Mouse (Mus musculus) layer of hippocampus, postnatal 10 days (tissue): ENCODE data around the gene Inhbc. TPM values are rescaled to one million over a fixed set of nuclear protein-coding genes. Genes with fewer than 3 reads are reported as not detected.

Experiments used
- DNase-seq, 2 experiments: peaks; one replicate each; pipeline ENCODE4 v3.0.0; 2021; ENCODE audit warnings: low spot score in 2 of 2
- long read RNA-seq: library from polyadenylated mRNA; stranded (forward); transcript quantifications from one replicate; pipeline ENCODE4 v2.0.0, GENCODE M21; 2023
- total RNA-seq, 2 experiments: library from RNA; stranded (reverse); gene quantifications; 2 replicates each; pipeline ENCODE4 v1.2.3; 2021

The Inhbc gene
- not detected for total RNA-seq
- long read RNA-seq: 0 reads

DNA sequence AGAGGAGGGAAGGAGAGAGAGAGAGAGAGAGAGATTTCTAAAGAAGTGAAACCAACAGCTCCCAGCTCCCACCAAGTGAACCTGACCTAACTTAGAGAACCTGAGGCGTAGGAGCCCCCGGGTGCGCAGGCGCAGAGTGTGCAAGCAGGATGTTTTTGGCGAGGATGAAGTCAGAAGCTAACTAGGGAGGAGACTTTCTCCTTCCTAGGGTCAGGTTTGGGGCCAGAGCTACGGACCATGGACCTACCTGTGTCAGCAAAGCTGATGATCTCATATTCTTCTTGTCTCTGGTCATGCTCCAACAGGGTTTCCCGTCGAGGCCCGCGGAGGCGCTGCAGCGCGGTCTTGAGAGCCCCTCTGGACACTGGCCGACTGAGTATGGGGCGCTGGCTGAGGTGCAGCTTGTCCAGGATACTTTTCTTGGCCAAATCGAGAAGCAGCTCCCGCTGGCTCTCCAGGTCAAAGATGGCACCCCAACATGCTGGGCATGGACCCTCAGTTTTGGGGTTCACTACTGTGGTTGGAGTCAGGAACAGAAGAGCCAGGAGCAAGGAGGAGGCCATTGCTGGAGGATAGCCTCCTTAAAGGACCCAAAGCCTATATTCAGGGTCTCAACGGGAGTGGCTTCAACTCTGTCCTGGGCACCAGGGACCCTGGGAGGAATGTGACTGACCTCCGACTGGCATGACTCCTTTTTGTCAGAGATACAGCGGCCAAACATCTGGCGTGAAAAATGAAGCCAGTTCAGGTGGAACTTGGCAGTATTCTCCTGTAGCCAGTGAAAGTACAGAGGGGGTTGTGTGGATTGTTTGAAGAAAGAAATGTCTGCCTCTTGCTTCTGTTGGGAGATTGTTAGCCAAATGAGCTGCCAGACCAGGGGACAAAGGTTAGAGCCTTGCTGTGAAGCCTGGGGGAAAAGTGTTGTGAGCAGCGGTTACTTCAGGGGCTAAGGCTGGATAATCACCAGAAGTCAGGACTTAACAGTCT lies at the start of gene Inhbc:
TSS of gene Inhbc (minus strand) at position 598 of the 987 bp plus-strand sequence.
- no peak for DNase-seq

DNA sequence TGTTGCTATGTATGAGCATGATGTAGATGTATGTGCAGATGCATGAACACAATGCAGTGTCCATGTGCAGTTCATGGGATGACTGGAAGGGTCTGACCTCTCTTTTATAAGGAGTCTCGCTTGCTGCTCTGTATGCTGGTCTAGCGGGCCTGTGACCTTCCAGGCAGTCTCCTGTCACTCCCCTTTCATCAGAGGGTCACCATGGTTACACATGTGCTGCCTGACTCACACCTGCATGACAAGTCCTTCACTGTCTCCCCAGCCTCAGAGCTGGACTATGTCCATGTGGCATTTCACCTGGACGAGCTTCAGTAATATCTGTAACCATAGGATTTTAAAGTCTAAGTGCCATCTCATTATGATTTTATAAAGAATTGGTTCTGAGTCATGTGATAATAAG lies 43.9 kb upstream of the Inhbc start:
- no peak for DNase-seq

DNA sequence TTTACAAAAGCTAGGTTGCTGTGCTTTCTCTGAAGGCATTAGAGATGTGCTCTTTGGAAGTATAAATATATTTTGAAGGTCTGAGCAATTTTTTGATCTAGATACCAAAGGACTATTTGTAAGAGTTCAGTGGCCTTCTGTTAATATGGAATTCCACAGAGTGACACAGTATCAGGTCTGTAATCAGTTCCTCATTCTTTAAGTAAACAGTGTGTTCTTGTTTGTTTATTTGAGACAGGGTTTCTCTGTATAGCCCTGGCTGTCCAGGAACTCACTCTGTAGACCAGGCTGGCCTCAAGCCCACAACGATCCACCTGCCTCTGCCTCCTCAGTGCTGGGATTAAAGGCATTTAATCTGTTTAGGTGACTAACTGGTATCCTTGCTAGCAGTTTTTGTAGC lies 43.4 kb upstream of the Inhbc start:
- DNase-seq: no peak

DNA sequence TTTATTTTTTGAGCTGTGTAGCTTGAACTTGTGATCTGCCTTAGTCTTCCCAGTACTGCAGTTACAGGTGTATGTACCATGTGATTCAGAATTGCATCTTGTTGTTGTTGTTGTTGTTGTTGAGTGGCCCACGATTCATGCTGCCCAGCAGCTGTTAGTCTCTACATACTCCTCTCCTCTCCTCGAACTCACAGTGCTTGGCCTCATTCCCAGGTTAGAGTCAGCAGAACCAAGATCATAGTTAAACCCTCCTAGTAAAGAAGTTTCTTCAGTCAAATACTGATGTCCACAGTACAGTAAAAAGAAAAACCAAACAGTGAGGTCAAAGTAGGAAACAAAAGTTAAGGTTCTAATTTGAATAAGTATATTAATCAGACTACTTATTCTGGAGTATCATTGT lies 42.5 kb upstream of the Inhbc start:
- DNase-seq: no peak

DNA sequence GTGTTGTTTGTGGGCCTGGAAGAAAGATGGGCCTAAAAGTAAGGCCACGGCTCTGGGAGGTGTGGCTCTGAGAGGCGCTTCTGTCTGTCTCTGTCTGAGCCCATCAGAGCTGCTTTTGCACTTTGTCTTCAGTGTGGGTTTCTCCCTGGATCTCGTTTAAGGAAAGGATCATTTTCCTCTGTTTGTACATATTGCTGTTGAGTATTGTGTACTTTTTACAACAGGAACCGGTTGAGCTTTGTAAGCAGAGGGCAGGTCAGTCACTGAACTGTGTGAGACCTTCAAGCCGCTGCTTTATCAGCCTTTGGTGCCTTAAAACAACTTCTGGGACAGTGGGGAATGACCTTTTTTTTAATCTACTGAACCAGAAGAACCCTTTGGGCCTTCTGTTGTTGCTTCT lies 41.9 kb upstream of the Inhbc start:
- no peak for DNase-seq

DNA sequence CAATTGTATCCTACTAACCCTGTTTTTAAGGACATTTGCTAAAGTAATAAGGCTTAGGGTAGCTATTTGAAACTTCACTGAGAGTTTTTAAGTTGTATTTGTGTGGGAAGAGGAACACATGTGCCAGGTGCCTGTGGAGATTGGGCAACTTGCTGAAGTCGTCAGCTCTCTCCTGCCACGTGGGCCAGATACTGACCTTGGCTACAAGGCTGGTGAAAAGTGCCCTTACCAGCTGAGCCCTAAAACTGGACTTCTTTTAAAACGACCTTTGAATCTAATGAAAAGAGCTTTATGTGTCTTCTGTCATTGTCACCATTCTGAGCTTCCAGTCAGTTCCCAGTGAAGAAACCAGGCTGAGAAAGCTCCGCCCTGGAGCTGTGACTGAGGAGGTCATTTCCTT lies 37.2 kb upstream of the Inhbc start:
- no peak for DNase-seq

DNA sequence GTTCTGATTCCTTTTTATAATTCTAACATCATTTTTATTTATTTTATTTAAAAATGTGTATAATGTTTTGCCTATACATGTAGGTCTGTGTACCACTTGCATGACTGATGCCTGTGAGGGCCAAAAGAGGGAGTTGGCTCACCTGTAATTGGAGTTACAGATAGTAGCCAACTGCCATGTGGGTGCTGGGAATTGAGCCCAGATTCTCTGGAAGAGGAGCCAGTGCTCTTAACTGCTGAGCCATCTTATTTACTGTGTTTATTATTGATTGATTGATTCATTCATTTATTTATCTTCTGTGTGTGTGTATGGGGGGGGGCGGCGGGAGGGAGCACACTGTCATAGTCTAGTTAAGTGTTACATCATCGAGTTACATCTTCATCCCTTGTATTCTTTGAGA lies 34.5 kb upstream of the Inhbc start:
- DNase-seq: no peak

DNA sequence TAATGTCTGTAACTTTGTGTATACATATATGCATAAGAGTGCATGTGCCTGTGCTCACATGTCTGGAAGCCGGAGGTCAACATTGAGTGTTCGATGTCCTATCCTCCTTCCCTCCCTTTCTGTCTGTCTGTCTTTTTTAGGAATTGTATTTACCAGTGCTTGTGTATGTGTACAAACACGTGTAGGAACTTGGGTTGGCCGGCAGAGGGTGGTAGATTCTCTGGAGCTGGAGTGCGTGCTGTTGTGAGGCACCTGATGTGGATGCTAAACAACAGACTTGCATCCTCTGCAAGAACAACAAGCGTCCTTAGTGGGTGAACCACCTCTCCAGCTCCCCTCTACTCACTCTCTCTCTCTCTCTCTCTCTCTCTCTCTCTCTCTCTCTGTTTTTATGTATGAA lies 21.5 kb upstream of the Inhbc start:
- no peak for DNase-seq

DNA sequence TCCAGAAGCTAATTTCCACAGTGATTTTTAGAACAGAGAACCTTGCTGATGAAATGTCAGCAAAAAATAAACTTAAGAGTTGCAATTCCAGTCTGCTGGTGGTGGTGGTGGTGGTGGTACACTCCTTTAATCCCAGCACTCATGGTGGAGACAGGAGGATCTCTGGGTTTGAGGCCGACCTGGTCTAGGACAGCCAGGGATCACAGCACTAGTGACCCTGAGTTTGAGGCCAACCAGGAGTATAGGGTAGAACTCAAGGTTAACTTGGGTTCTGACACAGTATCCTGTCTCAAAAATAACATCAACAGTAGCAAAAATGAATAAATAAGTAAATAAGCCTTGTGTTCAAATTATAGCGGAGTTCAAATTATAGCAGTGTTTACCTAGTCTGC lies 11.5 kb upstream of the Inhbc start:
- DNase-seq: no peak

DNA sequence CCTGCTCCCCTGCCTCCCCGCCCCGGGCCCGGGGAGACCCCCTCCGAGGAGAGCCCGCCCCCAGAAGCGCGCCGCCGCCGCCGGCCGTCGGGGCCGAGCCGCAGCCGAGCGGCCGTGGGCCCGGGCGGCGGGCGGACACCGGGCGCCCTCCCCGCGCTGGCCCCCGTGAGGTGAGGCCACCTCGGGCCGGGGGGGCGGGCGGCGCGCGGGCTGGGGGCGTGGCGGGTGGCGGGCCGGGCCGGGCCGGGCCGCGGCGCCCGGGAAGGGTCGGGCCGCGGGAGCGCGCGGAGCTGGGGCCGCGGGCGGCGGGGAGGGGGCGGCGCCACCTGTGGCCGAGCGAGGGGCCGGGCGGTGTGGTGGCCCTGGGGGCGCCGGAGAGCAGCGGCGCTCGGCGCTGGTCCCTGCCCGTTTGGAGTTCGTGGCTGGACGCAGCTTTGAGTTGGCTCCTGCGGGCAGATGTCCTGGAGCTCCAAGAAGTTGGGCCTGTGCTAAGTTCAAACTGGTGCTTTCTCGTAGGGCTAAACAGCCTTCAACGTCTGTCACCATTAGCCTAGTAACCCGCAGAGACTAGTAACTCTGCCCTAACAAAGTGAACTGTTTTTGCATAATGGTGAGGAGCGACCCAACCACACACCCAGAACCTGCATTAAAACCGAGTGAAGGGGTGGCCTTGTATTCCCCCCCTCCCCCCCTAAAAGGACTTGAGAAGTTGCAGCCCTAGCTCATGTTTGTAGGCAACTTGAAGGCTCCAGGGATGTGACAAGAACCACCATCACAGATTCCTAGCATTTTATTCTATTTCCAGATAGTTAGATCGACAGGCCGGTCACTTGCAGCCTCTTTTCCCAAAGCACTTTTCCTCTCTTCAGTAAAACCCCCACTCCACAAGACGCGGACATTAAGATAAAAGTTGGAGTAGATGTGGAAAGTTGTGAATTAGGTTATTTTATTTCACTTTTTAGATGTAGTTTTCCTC lies 10.8 kb upstream of the Inhbc start:
- DNase-seq: peak; percentile 47 to 71

DNA sequence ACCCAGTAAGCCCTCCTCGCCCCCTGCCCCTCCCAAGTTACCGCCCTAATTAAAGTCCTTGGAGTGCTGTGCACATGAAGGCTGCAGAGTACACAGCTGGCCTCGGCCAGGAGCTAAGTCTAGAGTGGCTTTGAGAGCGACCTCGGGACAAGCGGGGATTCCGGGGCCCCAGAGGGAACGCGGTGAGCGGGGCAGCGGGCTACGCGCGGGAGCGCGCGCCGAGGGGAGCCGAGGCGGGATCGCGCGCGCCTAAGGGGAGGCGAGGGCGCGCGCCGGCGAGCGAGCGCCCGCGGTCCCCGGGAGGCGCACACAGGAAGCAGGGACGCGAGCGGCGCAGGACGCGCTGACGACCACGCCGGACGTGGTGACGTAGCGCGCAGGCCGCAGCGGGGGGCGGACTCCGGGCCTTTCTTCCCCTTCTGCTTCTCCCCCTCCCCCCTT lies 10.0 kb upstream of the Inhbc start, which contains the start of gene R3hdm2:
TSS of gene R3hdm2 (plus strand) at position 77 of the 441 bp plus-strand sequence.
- peak; percentile 88 to 93 for DNase-seq

DNA sequence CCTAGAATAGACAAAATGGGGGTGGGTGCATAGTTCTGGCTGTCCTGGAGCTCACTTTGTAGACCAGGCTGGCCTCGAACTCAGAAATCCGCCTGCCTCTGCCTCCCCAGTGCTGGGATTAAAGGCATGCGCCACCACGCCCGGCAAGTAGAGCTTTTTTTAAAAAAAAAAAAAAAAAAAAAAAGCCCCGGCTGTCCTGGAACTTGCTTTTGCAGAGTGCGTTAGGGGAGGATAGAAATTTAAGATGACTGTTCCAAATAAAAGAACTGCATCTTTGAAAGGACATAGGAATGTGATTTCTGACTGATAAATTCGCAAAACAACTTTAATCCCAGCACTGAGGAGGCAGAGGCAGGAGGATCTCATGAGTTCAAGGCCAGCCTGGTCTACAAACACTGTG lies 9.4 kb upstream of the Inhbc start:
- no peak for DNase-seq

DNA sequence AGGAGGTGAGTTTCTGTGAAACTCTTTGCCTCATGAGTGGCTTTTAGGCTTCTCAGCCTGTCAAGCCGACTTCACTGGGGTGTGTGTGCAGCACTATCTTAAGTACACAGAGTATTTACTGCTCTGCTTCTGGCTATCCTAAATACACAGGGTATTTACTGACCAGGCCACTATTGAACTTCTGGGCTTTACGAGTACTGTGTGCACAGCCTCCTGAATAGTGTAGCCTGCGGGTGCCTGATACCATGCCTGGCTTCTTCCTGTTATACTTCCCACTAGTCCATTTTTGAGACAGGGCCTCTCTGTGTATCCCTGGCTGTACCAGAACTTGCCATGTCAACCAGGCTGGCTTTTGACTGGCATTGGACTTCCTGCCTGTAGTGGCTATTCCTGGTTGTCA lies 7.5 kb upstream of the Inhbc start:
- DNase-seq: no peak

DNA sequence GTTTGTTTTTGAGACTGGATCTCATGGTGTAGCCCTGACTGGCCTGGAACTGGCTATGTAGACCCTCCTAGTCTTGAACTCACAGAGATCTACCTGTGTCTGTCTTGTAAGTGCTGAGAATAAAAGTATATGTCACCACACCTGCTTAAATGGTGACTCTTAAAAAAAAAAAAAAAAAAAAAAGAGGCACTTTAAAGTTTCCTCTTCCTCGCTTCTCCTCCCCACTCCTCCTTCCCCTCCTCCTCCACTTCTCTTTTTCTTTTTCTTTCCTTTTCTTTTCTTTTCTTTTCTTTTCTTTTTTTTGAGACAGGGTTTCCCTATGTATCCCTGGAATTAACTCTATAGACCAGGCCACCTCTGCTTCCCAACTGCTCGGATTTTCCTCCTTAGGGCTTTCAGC lies 792 bp upstream of the Inhbc start:
- DNase-seq: no peak

DNA sequence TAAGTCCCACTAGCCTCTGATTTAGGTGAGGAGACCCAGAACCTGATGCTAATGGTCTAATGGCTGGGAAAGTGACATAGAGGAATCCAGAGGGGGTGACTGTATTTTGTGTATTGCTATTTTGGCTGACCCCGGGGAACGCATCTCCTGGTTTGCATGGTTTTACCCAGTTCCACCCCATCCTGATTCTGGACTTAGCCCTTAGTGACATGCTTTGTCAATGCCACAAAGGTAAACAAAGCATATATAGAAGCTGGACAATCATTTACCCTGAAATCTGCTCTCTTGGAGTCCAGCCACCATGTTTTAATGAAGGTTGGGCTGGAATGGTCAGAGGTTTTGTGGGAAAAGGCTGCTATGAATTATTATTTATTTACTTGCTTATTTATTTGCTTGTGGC lies 2.0 kb downstream of the Inhbc start:
- DNase-seq: no peak

DNA sequence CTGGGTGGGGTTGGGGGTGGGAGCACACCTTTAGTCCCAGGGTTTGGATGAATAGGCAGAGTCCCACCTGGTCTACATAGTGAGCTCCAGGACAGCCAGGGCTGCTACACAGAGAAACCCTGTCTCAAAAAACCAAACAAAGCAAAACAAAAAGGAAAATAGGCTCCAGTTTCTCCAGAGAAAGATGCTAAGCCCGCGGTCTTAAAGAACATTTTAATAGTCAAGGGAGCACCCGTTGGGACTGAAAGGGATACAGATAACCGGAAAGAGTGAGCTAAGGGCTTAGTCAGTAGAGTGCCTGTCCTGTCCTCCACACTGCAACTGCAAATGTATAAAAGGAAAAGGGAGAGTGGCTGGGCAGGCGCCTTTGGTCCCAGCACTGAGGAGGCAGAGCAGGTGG lies 3.1 kb downstream of the Inhbc start:
- no peak for DNase-seq

DNA sequence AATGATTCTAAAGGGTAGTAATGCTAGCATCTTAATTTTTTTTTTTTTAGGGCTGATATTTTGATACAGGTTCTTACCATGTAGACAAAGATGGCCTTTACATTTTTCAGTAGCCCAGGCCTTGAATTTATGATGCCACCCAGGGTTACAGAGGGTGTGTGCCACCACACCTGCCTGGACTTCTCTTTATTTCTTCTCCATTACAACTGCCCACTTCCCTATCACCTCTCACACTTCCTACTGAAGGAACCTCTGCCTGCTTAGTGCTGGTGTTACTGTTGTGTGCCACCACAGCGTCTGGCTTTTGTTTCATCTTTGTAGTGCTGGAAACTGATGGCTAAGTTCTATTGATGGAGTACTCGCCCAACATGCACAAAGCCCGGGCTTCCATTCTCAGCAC lies 9.5 kb downstream of the Inhbc start:
- DNase-seq: no peak

DNA sequence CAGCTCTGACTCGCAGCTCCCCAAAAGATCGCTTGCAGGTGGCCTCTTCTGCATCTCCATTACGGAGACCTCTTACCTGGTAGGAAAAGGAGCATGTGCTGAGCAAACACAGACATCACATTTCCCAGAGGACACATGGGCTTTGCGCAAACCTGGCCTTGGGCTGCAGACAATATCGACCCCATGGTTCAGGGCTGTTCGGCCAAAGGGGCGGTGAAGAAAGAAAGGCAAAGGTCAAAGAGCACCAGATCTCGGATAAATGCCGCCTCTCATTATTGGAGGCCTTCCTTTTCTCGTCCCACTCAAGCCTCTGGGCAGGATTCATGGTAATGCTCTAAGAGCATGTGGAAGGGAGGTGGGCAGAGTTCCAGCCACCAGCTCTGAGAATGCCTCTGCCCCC lies 14.9 kb downstream of the Inhbc start:
- no peak for DNase-seq

DNA sequence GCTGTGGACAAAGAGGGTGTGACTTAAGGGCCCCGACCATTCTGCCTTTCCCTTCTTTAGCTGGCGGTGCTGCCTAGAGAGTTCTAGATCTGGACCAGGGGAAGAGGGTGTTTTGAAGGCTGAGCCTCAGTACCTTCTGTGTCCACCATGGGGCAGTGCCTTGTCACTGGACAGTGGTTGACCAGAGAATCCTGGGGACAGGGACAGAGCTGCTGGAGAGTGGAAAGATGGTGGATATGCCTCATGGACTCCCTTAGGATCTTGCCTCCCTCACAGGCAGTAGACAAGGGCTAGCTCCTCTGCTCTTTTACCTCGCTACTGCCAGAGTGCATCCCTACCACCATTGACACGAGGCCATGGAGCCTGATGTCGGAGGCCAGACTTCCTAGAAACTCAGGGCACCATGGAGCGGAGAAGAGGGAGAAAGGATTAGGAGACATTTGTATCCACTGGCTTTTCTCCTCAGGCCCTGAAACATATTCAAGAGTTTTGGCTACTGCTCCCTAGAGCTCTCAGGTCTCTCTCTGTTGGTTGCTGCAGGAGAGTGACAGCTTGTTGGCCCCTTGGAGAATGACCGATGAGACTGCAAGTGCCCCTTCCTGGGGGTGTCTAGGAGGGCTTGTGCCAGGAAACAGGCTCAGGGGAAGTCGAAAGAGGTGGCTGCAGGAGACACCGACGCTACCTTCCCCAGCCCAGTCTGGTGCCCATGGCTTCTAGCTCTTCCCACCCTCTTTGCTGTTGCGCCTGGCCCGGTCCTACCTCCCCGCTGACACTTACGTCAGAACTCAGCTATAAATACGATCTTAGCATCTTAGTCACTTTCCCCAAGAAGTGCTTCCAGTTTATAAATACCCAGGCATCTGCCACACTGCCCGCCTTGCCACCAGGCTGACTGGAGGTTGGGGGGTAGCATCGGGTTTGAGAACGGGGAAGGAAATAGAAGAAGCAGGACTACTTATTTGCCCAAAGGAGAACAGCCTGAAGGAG lies 16.0 kb downstream of the Inhbc start, which contains the start of gene Inhbe:
TSS of gene Inhbe (minus strand) at position 503 of the 987 bp plus-strand sequence.
- DNase-seq: peak in 1 of 2 experiments; percentile 33

DNA sequence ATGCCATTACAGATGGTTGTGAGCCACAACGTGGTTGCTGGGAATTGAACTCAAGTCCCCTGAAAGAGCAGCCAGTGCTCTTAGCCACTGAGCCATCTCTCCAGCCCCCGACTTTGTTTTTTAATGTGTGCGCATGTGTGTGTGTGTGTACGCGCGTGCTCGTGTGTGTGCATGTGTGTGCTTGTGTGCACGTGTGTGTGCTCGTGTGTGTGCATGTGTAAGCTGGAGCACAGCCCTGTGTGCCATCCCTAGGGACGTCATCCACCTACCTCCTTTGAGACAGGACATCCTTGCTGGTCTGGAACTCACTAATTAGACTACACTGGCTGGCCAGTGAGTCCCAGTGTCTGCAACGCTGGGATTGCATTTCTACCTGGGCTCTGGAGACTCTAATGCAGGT lies 17.5 kb downstream of the Inhbc start:
- DNase-seq: no peak
